Mouse (Mus musculus) lung, embryonic 15.5 days (tissue): ENCODE data around the gene Mipol1. TPM values are rescaled to one million over a fixed set of nuclear protein-coding genes. Genes with fewer than 3 reads are reported as not detected.

Source experiments
- ATAC-seq: fragments of 200-750 bp; cut with Nextera tagmentation; 2 replicates; pipeline ENCODE4 v1.8.0; 2017; ENCODE audit warnings: moderate number of reproducible peaks, borderline replicate concordance; ENCODE audit not compliant: low FRiP score, low TSS enrichment; ENCODE audit errors: extremely low read depth
- H3K27ac ChIP-seq: fragments of 300-500 bp; sonication (generic); 2 replicates; pipeline ENCODE4 v1.5.1; 2015; ENCODE audit warnings: moderate library complexity, mild to moderate bottlenecking, inconsistent platforms
- H3K27me3 ChIP-seq: fragments of 300-500 bp; sonication (generic); 2 replicates; pipeline ENCODE4 v1.6.1; 2015; ENCODE audit warnings: inconsistent platforms
- H3K36me3 ChIP-seq: fragments of 300-500 bp; sonication (generic); 2 replicates; pipeline ENCODE4 v1.6.1; 2015; ENCODE audit warnings: inconsistent platforms
- H3K4me1 ChIP-seq: fragments of 300-500 bp; sonication (generic); 2 replicates; pipeline ENCODE4 v1.6.1; 2015; ENCODE audit warnings: inconsistent platforms
- H3K4me2 ChIP-seq: fragments of 300-500 bp; sonication (generic); 2 replicates; pipeline ENCODE4 v1.6.1; 2015; ENCODE audit warnings: inconsistent platforms, mild to moderate bottlenecking, moderate library complexity
- H3K4me3 ChIP-seq: fragments of 300-500 bp; sonication (generic); 2 replicates; pipeline ENCODE4 v1.5.1; 2015; ENCODE audit warnings: mild to moderate bottlenecking, inconsistent platforms
- H3K9ac ChIP-seq: fragments of 300-500 bp; sonication (generic); 2 replicates; pipeline ENCODE4 v1.6.1; 2015; ENCODE audit warnings: inconsistent platforms
- H3K9me3 ChIP-seq: fragments of 300-500 bp; sonication (generic); 2 replicates; pipeline ENCODE4 v1.6.1; 2016; ENCODE audit warnings: inconsistent platforms
- WGBS: fragments of 180-500 bp; shearing (Covaris S2); methylation state at CpG from one replicate; pipeline ENCODE4 v1.1.7; 2015; 5-methylcytosine and 5-hydroxymethylcytosine counted together
- polyA plus RNA-seq: library from polyadenylated mRNA; unstranded; fragments of >200 nt; fragmentation: Nextera tagmentation; extraction: Ambion mirVana; gene quantifications from 2 replicates; pipeline ENCODE4 v1.2.1, GENCODE M21; 2015

The Mipol1 gene
- polyA plus RNA-seq, 1 experiment from 2014 or later, result 8.4 TPM

- H3K9ac ChIP-seq, result no peak overlapping the region
- 59% methylated on average over 7 of the region's 7 CpGs for WGBS
These were observed 275.1 kb downstream of the Mipol1 start for GRCm38 (mm10) chr12:57505329-57505728.

GRCm38 (mm10) chr12:57508938-57509337 lies 278.7 kb downstream of the Mipol1 start:
- Histone ChIP-seq H3K4me2 (no peak overlapping the region), H3K36me3 (no peaks in the 10 kb centered on the region), H3K4me1 (0 out of 2 replicates have a peak, but pooled peaks cover 4% of the 10 kb centered on the region), H3K9me3 (no peaks in the 10 kb centered on the region), H3K4me3 (no peak overlapping the region), H3K9ac (no peak overlapping the region), H3K27me3 (no peaks in the 10 kb centered on the region), H3K27ac (peak overlapping the region; percentile 68; the same call in 1 of the 2 replicates)
- 35% methylated on average over 11 of the region's 11 CpGs for WGBS
- ATAC-seq, result no peak

More at GRCm38 (mm10) chr12:57505329-57505728, 275.1 kb downstream of the Mipol1 start:
- no peaks in the 10 kb centered on the region for H3K27me3 ChIP-seq
- H3K9me3 ChIP-seq, result no peaks in the 10 kb centered on the region
- H3K36me3 ChIP-seq, result no peaks in the 10 kb centered on the region
- no peak overlapping the region for H3K4me3 ChIP-seq
- 0 out of 2 replicates have a peak, but pooled peaks cover 4% of the 10 kb centered on the region for H3K4me1 ChIP-seq
- ATAC-seq, result no peak
- H3K27ac ChIP-seq, result no peak overlapping the region
- no peak overlapping the region for H3K4me2 ChIP-seq

DNA sequence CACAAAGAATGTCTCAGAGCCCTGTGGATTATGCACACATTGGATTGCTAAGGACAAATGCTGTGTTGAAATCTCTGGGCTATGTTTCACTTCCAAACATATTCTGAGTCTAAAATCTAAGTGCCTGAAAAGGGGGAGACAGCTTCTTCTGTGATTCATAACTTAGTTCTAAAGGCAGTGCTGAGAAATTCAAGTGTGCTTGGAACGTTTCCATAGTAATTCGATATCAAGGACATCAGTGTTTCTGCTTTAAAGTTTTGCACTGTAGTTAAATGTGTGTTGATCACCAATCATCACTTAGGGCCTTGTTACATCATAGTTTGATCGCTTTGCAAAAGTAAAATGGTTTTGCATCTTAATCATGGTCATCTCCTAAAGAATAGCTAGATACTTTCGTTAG lies 279.5 kb downstream of the Mipol1 start:
- Histone ChIP-seq H3K36me3 (no peaks in the 10 kb centered on the region), H3K9ac (no peak overlapping the region), H3K9me3 (no peaks in the 10 kb centered on the region), H3K4me3 (no peak overlapping the region), H3K27ac (peak overlapping the region; percentile 68), H3K4me2 (no peak overlapping the region), H3K27me3 (no peaks in the 10 kb centered on the region), H3K4me1 (0 out of 2 replicates have a peak, but pooled peaks cover 4% of the 10 kb centered on the region)
- no peak for ATAC-seq
- 38% methylated on average over 4 of the region's 4 CpGs for WGBS

GRCm38 (mm10) chr12:57511127-57511526 lies 280.9 kb downstream of the Mipol1 start:
- ATAC-seq, result no peak
- Histone ChIP-seq H3K4me3 (no peak overlapping the region), H3K4me2 (no peak overlapping the region), H3K9me3 (no peaks in the 10 kb centered on the region), H3K27me3 (no peaks in the 10 kb centered on the region), H3K4me1 (0 out of 2 replicates have a peak, but pooled peaks cover 8% of the 10 kb centered on the region), H3K27ac (no peak overlapping the region), H3K9ac (no peak overlapping the region), H3K36me3 (no peaks in the 10 kb centered on the region)
- 74% methylated on average over 4 of the region's 4 CpGs for WGBS

GRCm38 (mm10) chr12:57511560-57511959 lies 281.3 kb downstream of the Mipol1 start:
- ATAC-seq, result no peak

DNA sequence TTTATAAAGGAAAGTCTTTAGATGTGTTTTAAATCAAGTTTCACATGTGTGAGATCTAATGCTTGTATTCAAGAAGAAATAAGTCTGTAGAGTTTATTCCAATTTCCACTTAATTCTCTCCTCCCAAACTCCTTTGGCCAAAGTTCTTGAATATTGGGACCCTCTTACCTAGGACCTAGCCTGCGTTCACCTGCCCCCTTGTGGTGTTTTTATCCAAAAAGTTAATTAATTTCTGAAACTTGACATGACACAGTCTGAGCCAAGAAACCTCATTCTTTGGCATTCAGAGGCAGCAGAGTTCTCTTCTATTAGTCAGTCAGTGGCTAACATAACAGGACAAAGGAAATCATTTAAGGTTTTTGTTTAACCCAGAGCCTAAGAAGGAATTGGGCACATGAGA lies 284.3 kb downstream of the Mipol1 start:
- no peak overlapping the region for H3K9ac ChIP-seq
- 51% methylated on average over 1 of the region's 1 CpGs for WGBS
- H3K36me3 ChIP-seq, result no peaks in the 10 kb centered on the region
- no peak for ATAC-seq
- 0 out of 2 replicates have a peak, but pooled peaks cover 4% of the 10 kb centered on the region for H3K4me1 ChIP-seq
- no peaks in the 10 kb centered on the region for H3K9me3 ChIP-seq
- H3K27me3 ChIP-seq, result no peaks in the 10 kb centered on the region
- no peak overlapping the region for H3K27ac ChIP-seq
- H3K4me2 ChIP-seq, result no peak overlapping the region
- H3K4me3 ChIP-seq, result no peak overlapping the region

More at GRCm38 (mm10) chr12:57511560-57511959, 281.3 kb downstream of the Mipol1 start:
- H3K4me1 ChIP-seq, result 0 out of 2 replicates have a peak, but pooled peaks cover 8% of the 10 kb centered on the region
- H3K4me2 ChIP-seq, result no peak overlapping the region
- no peaks in the 10 kb centered on the region for H3K36me3 ChIP-seq
- WGBS, result 67% methylated on average over 5 of the region's 5 CpGs
- no peak overlapping the region for H3K4me3 ChIP-seq
- no peaks in the 10 kb centered on the region for H3K27me3 ChIP-seq
- H3K9ac ChIP-seq, result no peak overlapping the region
- no peaks in the 10 kb centered on the region for H3K9me3 ChIP-seq
- H3K27ac ChIP-seq, result no peak overlapping the region

DNA sequence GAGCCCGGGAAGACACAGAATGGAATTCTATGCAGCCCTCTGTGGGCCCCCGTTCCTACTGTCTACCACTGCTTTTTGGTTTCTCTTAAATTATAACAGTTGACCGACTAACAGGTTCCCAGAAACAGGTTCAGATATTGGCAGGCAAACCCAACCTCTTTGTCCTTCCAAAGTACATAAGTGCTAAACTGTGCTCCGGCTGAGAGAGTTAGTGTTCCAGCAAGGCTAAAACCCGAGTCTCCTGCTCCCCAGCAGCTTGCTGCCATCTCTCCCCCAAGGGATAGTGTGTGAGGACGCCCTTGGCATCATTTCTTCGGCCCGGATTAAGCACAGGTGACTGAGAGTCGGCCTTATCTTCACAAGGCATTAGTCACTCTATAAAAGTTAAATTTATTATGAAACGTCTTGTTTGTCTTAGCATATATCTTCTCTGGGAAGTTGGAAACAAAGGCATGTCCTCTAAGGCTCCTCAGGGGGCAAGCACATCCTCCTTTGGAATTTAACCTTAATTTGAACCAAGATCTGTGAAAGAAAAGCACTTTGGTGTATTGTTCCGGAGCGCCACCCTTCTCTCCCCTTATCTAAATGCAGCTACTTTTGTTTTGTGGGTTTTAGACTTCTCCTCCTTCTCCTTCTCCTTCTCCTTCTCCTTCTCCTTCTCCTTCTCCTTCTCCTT lies 285.6 kb downstream of the Mipol1 start:
- 26% methylated on average over 12 of the region's 12 CpGs for WGBS
- Histone ChIP-seq H3K9ac (no peak overlapping the region), H3K27me3 (no peaks in the 10 kb centered on the region), H3K36me3 (no peaks in the 10 kb centered on the region), H3K4me3 (no peak overlapping the region), H3K4me1 (0 out of 2 replicates have a peak, but pooled peaks cover 4% of the 10 kb centered on the region), H3K9me3 (no peaks in the 10 kb centered on the region), H3K4me2 (no peak overlapping the region), H3K27ac (peak overlapping the region; percentile 55; the same call in 1 of the 2 replicates)
- ATAC-seq, result no peak

- no peak for ATAC-seq
- H3K36me3 ChIP-seq, result no peaks in the 10 kb centered on the region
- no peaks in the 10 kb centered on the region for H3K9me3 ChIP-seq
- H3K9ac ChIP-seq, result no peak overlapping the region
- H3K27me3 ChIP-seq, result peaks cover 31% of the 10 kb centered on the region
- H3K4me2 ChIP-seq, result no peak overlapping the region
- WGBS, result 50% methylated on average over 4 of the region's 4 CpGs
- H3K27ac ChIP-seq, result peak overlapping the region; percentile 11; the same call in 1 of the 2 replicates
- H3K4me3 ChIP-seq, result no peak overlapping the region
- H3K4me1 ChIP-seq, result no peaks in the 10 kb centered on the region
These were observed 298.1 kb downstream of the Mipol1 start for GRCm38 (mm10) chr12:57528335-57528734.

GRCm38 (mm10) chr12:57530474-57530873 lies 300.2 kb downstream of the Mipol1 start:
- peaks cover 52% of the 10 kb centered on the region for H3K27me3 ChIP-seq

GRCm38 (mm10) chr12:57534517-57534878 lies 304.3 kb downstream of the Mipol1 start:
- no peak overlapping the region for H3K4me3 ChIP-seq
- 1% methylated on average over 5 of the region's 6 CpGs for WGBS
- H3K27ac ChIP-seq, result peak overlapping the region; percentile 95
- H3K9ac ChIP-seq, result no peak overlapping the region
- H3K27me3 ChIP-seq, result peaks cover 84% of the 10 kb centered on the region
- peaks cover 5% of the 10 kb centered on the region; the same call in 1 of the 2 replicates for H3K4me1 ChIP-seq
- peak overlapping the region; percentile 44 for H3K4me2 ChIP-seq
- H3K36me3 ChIP-seq, result no peaks in the 10 kb centered on the region
- no peak for ATAC-seq
- H3K9me3 ChIP-seq, result no peaks in the 10 kb centered on the region

More at GRCm38 (mm10) chr12:57530474-57530873, 300.2 kb downstream of the Mipol1 start:
- no peaks in the 10 kb centered on the region for H3K36me3 ChIP-seq
- no peak for ATAC-seq
- no peak overlapping the region for H3K4me3 ChIP-seq
- H3K9me3 ChIP-seq, result no peaks in the 10 kb centered on the region
- 22% methylated on average over 9 of the region's 9 CpGs for WGBS
- peaks cover 5% of the 10 kb centered on the region; the same call in 1 of the 2 replicates for H3K4me1 ChIP-seq
- no peak overlapping the region for H3K9ac ChIP-seq
- H3K4me2 ChIP-seq, result no peak overlapping the region
- no peak overlapping the region for H3K27ac ChIP-seq

GRCm38 (mm10) chr12:57534879-57535611 lies 304.8 kb downstream of the Mipol1 start:
- Histone ChIP-seq H3K36me3 (no peaks in the 10 kb centered on the region), H3K27me3 (peaks cover 83% of the 10 kb centered on the region), H3K9ac (peak overlapping the region; percentile 43; the same call in 1 of the 2 replicates), H3K4me3 (peak overlapping the region; percentile 5; the same call in 1 of the 2 replicates), H3K27ac (peak overlapping the region; percentile 95), H3K4me2 (peak overlapping the region; percentile 44), H3K9me3 (no peaks in the 10 kb centered on the region), H3K4me1 (peaks cover 5% of the 10 kb centered on the region; the same call in 1 of the 2 replicates)
- 2% methylated on average over 36 of the region's 39 CpGs for WGBS
- peak; percentile 88 for ATAC-seq
